In genomic region chrX:98870541-98870940, GRCm38 (mm10) we compare ENCODE assay signal across 33 mouse cellular contexts. TPM values are rescaled to one million over a fixed set of nuclear protein-coding genes. Genes with fewer than 3 reads are reported as not detected.
DNase-seq lines count a peak whose midpoint lies in the region; ATAC-seq and TF ChIP-seq lines count a peak whose summit lies in the region.
"Had no signal": no experiment of that assay in that cellular context is flagged by ENCODE, and none has a peak within 500 bp of the region (broad histone marks: within the 10 kb centered on the region; RNA-seq: fewer than 3 reads in every experiment).

No protein-coding gene starts in this region.

- no peaks in the 10 kb centered on the region for H3K27me3 ChIP-seq in lung, postnatal 0 days (replicated peaks; ENCODE audit: insufficient read depth, low read length)
- peaks cover 24% of the 10 kb centered on the region for H3K27me3 ChIP-seq in Patski
- H3K27me3 ChIP-seq in liver, embryonic 12.5 days (replicated peaks): no peaks in the 10 kb centered on the region
- H3K27me3 ChIP-seq: CH12.LX; embryonic facial prominence, embryonic 15.5 days; hindbrain, embryonic 13.5 days; neural tube, embryonic 12.5 days had no signal

- TF ChIP-seq CTCF in lung, postnatal 0 days (IDR thresholded peaks at IDR 0.05): no peak
- TF ChIP-seq CTCF in Patski (IDR thresholded peaks at IDR 0.05): no peak

- H3K9ac ChIP-seq in lung, postnatal 0 days (replicated peaks; ENCODE audit: low read depth): no peak overlapping the region
- no peak overlapping the region for H3K9ac ChIP-seq in liver, embryonic 12.5 days
- H3K9ac ChIP-seq: embryonic facial prominence, embryonic 15.5 days; forebrain, embryonic 12.5 days; heart, embryonic 12.5 days; hindbrain, embryonic 13.5 days; liver, embryonic 13.5 days; lung, embryonic 14.5 days; midbrain, embryonic 12.5 days; neural tube, embryonic 12.5 days had no signal

- no peak overlapping the region for H3K4me3 ChIP-seq in lung, postnatal 0 days (ENCODE audit: low read depth, low read length)
- H3K4me3 ChIP-seq in liver, embryonic 12.5 days: no peak overlapping the region
- H3K4me3 ChIP-seq: embryonic facial prominence, embryonic 10.5 days; embryonic facial prominence, embryonic 15.5 days; forebrain, embryonic 12.5 days; heart, embryonic 12.5 days; hindbrain, embryonic 13.5 days; liver, embryonic 13.5 days; megakaryocyte, embryonic 14.5 days; midbrain, embryonic 12.5 days; myocyte; neural tube, embryonic 12.5 days had no signal

- peak; percentile 21 for DNase-seq in lung, postnatal 0 days (ENCODE audit: low spot score)
- no peak for DNase-seq in lung, postnatal 14 days
- DNase-seq in Patski (ENCODE audit: low read depth, low spot score): peak; percentile 15
- DNase-seq in layer of hippocampus, adult 9-10 months (ENCODE audit: low spot score): no peak
- DNase-seq: adrenal gland, postnatal 14 days; cerebellum, adult 18-20 months; cerebellum, postnatal 14 days; gastrocnemius, postnatal 14 days; kidney, adult 8-10 months; kidney, postnatal 4 days; layer of hippocampus, postnatal 36 days; left cerebral cortex, postnatal 4 days; liver, embryonic 13.5 days; lung, embryonic 14.5 days; right cerebral cortex, adult 18-20 months; spleen, adult 18-20 months; thymus, adult 18-20 months; thymus, postnatal 36 days had no signal

- POLR2A ChIA-PET in Patski (lab: Charles Lee): no interaction called here

- CTCF ChIA-PET in Patski (lab: Charles Lee): no interaction called here

- H3K27ac ChIP-seq in lung, postnatal 0 days (ENCODE audit: low read length): no peak overlapping the region
- H3K27ac ChIP-seq in liver, embryonic 12.5 days: no peak overlapping the region
- H3K27ac ChIP-seq: embryonic facial prominence, embryonic 10.5 days; embryonic facial prominence, embryonic 15.5 days; forebrain, embryonic 12.5 days; hindbrain, embryonic 13.5 days; kidney, postnatal 0 days; liver, embryonic 13.5 days; midbrain, embryonic 12.5 days; neural tube, embryonic 12.5 days; stomach, postnatal 0 days had no signal

- peak; percentile 44 for ATAC-seq in lung, postnatal 0 days
- ATAC-seq in Patski: peak; percentile 95
- peak; percentile 53; the same call in 1 of the 2 replicates for ATAC-seq in common myeloid progenitor, adult 5-6 weeks (replicated peaks; ENCODE audit: low read depth, poor library complexity, severe bottlenecking)
- no peak for ATAC-seq in liver, embryonic 12.5 days
- ATAC-seq: intestine, embryonic 16.5 days had no signal

- H3K4me1 ChIP-seq in lung, postnatal 0 days (ENCODE audit: insufficient read depth, low read depth, low read length): no peaks in the 10 kb centered on the region
- H3K4me1 ChIP-seq in liver, embryonic 12.5 days: no peaks in the 10 kb centered on the region
- H3K4me1 ChIP-seq: embryonic facial prominence, embryonic 10.5 days; embryonic facial prominence, embryonic 15.5 days; liver, embryonic 13.5 days; neural tube, embryonic 12.5 days had no signal

- H3K9me3 ChIP-seq in lung, postnatal 0 days (ENCODE audit: low read length): no peaks in the 10 kb centered on the region
- no peaks in the 10 kb centered on the region for H3K9me3 ChIP-seq in liver, embryonic 12.5 days (replicated peaks)
- H3K9me3 ChIP-seq: embryonic facial prominence, embryonic 10.5 days; embryonic facial prominence, embryonic 15.5 days; forebrain, embryonic 12.5 days; heart, embryonic 12.5 days; hindbrain, embryonic 13.5 days; liver, embryonic 13.5 days; megakaryocyte, embryonic 14.5 days; midbrain, embryonic 12.5 days; neural tube, embryonic 12.5 days had no signal

- in situ Hi-C loops in Patski (cut with MboI; ENCODE audit: low pct_unique_long_range_greater_than_20kb): loop anchor here (10.0 kb wide), 1 partner anchor 556 kb away; no protein-coding TSS in a partner anchor

- H3K4me2 ChIP-seq in lung, postnatal 0 days (replicated peaks; ENCODE audit: low read depth, low read length): no peak overlapping the region
- no peak overlapping the region for H3K4me2 ChIP-seq in liver, embryonic 12.5 days
- H3K4me2 ChIP-seq: embryonic facial prominence, embryonic 15.5 days; forebrain, embryonic 12.5 days; heart, embryonic 12.5 days; hindbrain, embryonic 13.5 days; liver, embryonic 13.5 days; lung, embryonic 14.5 days; midbrain, embryonic 12.5 days; neural tube, embryonic 12.5 days had no signal

- H3K36me3 ChIP-seq in lung, postnatal 0 days (ENCODE audit: insufficient read depth, low read length): no peaks in the 10 kb centered on the region
- H3K36me3 ChIP-seq in liver, embryonic 12.5 days: no peaks in the 10 kb centered on the region
- H3K36me3 ChIP-seq: embryonic facial prominence, embryonic 10.5 days; embryonic facial prominence, embryonic 15.5 days; forebrain, embryonic 12.5 days; heart, embryonic 12.5 days; hindbrain, embryonic 13.5 days; liver, embryonic 13.5 days; midbrain, embryonic 12.5 days; neural tube, embryonic 12.5 days had no signal

- 63% methylated on average over 1 of the region's 1 CpGs for WGBS in lung, postnatal 0 days
- WGBS in liver, embryonic 12.5 days (ENCODE audit: insufficient replicate concordance): 68% methylated on average over 1 of the region's 1 CpGs

- no peak for TF ChIP-seq EP300 in lung, postnatal 0 days (IDR thresholded peaks at IDR 0.05)

RNA-seq across cellular contexts. Expression of gene Ophn1, which starts 20.3 kb away (rescaled TPM):
- 17.7 and 18.9 TPM in 2 replicates for polyA plus RNA-seq in lung, postnatal 0 days (2015; fragmentation: Nextera tagmentation; extraction: Ambion mirVana)
- polyA plus RNA-seq in Patski (2021): 12.6 TPM
- total RNA-seq in common myeloid progenitor, adult 5-6 weeks (2017): 1.1 and 2.3 TPM in 2 replicates
- 3.5 and 4.1 TPM in 2 replicates for polyA plus RNA-seq in liver, embryonic 12.5 days (2016; fragmentation: Nextera tagmentation; extraction: Ambion mirVana)
- total RNA-seq: CH12.LX had no signal

Comparison
In these comparisons a context has a peak if more than half of its experiments do, and no peak if none do; other contexts are left out.
1. DNase-seq: peak in lung, postnatal 0 days (single experiment) and Patski (single experiment); none in lung, postnatal 14 days (single experiment) and layer of hippocampus, adult 9-10 months (single experiment).